11 mouse cellular contexts compared by ENCODE assay signal in the genomic region with DNA sequence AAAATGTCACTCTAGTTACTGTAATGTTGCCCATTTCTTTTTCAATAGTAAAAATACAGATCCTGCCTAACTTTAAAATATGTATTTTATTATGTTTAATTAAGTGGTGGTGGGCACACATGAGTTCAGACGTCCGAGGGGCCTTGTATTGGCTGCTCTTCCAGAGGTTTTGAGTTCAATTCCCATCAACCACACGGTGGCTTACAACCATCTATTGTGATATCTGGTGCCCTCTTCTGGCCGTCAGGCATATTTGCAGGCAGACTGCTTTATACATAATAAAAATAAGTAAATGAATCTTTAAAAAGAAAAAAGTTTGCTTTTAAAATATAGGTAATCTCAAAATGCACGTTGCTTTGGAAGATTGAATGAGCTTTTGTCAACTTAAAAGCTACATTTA. TPM values are rescaled to one million over a fixed set of nuclear protein-coding genes. Genes with fewer than 3 reads are reported as not detected.
A peak's percentile ranks its signal among the peaks of the same experiment; 100 is the strongest.
DNase-seq lines count a peak whose midpoint lies in the region; TF ChIP-seq lines count a peak whose summit lies in the region.
"Had no signal": no experiment of that assay in that cellular context is flagged by ENCODE, and none has a peak within 500 bp of the region (broad histone marks: within the 10 kb centered on the region; RNA-seq: fewer than 3 reads in every experiment).

No protein-coding gene starts in this region.

- no peaks in the 10 kb centered on the region for H3K27me3 ChIP-seq in heart, adult 2 months (ENCODE audit: control insufficient read depth, insufficient read depth, low read length)
- no peaks in the 10 kb centered on the region for H3K27me3 ChIP-seq in thymus, adult 2 months (ENCODE audit: control insufficient read depth, insufficient read depth, low read length)
- H3K27me3 ChIP-seq in splenic B cell, adult 2 months (ENCODE audit: control insufficient read depth, insufficient read depth, low read length, poor library complexity, severe bottlenecking), result no peaks in the 10 kb centered on the region
- H3K27me3 ChIP-seq: heart, embryonic 15.5 days had no signal

- no peak overlapping the region for H3K4me3 ChIP-seq in heart, adult 2 months
- H3K4me3 ChIP-seq in thymus, adult 2 months (ENCODE audit: control insufficient read depth, insufficient read depth, low read length), result no peak overlapping the region
- H3K4me3 ChIP-seq: heart, embryonic 15.5 days; megakaryocyte, embryonic 14.5 days had no signal

- no peak overlapping the region for H3K9ac ChIP-seq in heart, adult 2 months (ENCODE audit: low read depth, low read length)
- H3K9ac ChIP-seq: heart, embryonic 15.5 days had no signal

- DNase-seq in heart, adult 2 months, result no peak
- DNase-seq in heart, postnatal 4 days, result no peak
- peak; percentile 19 for DNase-seq in thymus, adult 2 months
- DNase-seq in thymus, adult 18-20 months, result no peak
- no peak for DNase-seq in brain, embryonic 14.5 days (ENCODE audit: low read depth)
- DNase-seq in splenic B cell, adult 2 months (ENCODE audit: low read depth, low spot score), result peak; percentile 60
- DNase-seq in urinary bladder, postnatal 36 days (ENCODE audit: low spot score in 2 of 2), result no peak
- no peak for DNase-seq in left cerebral cortex, adult 8-10 months (ENCODE audit: low spot score in 2 of 2)
- DNase-seq: cerebellum, adult 9-10 months had no signal

- H3K4me1 ChIP-seq in heart, adult 2 months (ENCODE audit: control insufficient read depth, insufficient read depth, low read length), result no peaks in the 10 kb centered on the region
- H3K4me1 ChIP-seq in thymus, adult 2 months (replicated peaks; ENCODE audit: control insufficient read depth, insufficient read depth, low read length), result peaks cover 2% of the 10 kb centered on the region; the same call in 1 of the 2 replicates
- H3K4me1 ChIP-seq: heart, embryonic 15.5 days had no signal

- H3K27ac ChIP-seq in heart, adult 2 months, result no peak overlapping the region
- H3K27ac ChIP-seq in thymus, adult 2 months (ENCODE audit: control insufficient read depth, insufficient read depth, low read length), result no peak overlapping the region
- H3K27ac ChIP-seq: heart, embryonic 15.5 days had no signal

- no peaks in the 10 kb centered on the region for H3K79me2 ChIP-seq in heart, adult 2 months (replicated peaks; ENCODE audit: control insufficient read depth, insufficient read depth, low read length)

- TF ChIP-seq EP300 in heart, adult 2 months (IDR thresholded peaks at IDR 0.05; ENCODE audit: insufficient read depth, low read depth, low read length), result no peak

- no peak for TF ChIP-seq POLR2A in heart, adult 2 months (IDR thresholded peaks at IDR 0.05; ENCODE audit: insufficient read depth, low read depth, low read length)
- no peak for TF ChIP-seq POLR2A in thymus, adult 2 months (IDR thresholded peaks at IDR 0.05; ENCODE audit: control insufficient read depth, extremely low read depth, insufficient read depth, low read length, poor library complexity)
- TF ChIP-seq POLR2A in brain, embryonic 14.5 days (IDR thresholded peaks at IDR 0.05; ENCODE audit: borderline replicate concordance, extremely low read depth, insufficient read depth, insufficient read length, poor library complexity, severe bottlenecking), result no peak

- peak; percentile 78 for TF ChIP-seq CTCF in heart, adult 2 months (IDR thresholded peaks at IDR 0.05)
- TF ChIP-seq CTCF in thymus, adult 2 months (IDR thresholded peaks at IDR 0.05; ENCODE audit: borderline replicate concordance, control insufficient read depth, extremely low read depth, insufficient read depth, low read length, poor library complexity), result no peak
- peak; percentile 35; the same call in 1 of the 2 replicates for TF ChIP-seq CTCF in brain, embryonic 14.5 days (IDR thresholded peaks at IDR 0.05; ENCODE audit: borderline replicate concordance, extremely low read depth, insufficient read depth, insufficient read length)

- 59% methylated on average over 5 of the region's 5 CpGs for WGBS in heart, adult 2 months
- 61% methylated on average over 5 of the region's 5 CpGs for WGBS in thymus, adult 2 months

- intact Hi-C loops in heart, adult 2 months (cut with DNase I), result loop anchor here (10.0 kb wide), 1 partner anchor 185 kb away; no protein-coding TSS in a partner anchor

- H3K36me3 ChIP-seq in heart, adult 2 months (ENCODE audit: control insufficient read depth, insufficient read depth, low read length), result no peaks in the 10 kb centered on the region
- no peaks in the 10 kb centered on the region for H3K36me3 ChIP-seq in thymus, adult 2 months (ENCODE audit: control insufficient read depth, insufficient read depth, low read length)
- no peaks in the 10 kb centered on the region for H3K36me3 ChIP-seq in splenic B cell, adult 2 months (ENCODE audit: control insufficient read depth, insufficient read depth, low read length, poor library complexity, severe bottlenecking)
- H3K36me3 ChIP-seq: heart, embryonic 15.5 days had no signal

RNA-seq across cellular contexts. Expression of gene Mpzl1, which starts 55.0 kb away (rescaled TPM):
- 10 to 100 TPM; 15.1 to 19.7 TPM for total RNA-seq in heart, adult 2 months (2021)
- 18.3 and 25.6 TPM in 2 replicates for polyA plus RNA-seq in heart, adult 2 months (2012; rRNA removed)
- 10 to 100 TPM; 65.0 to 65.2 TPM for total RNA-seq in heart, postnatal 4 days (2021)
- 4.6 and 5.9 TPM in 2 replicates for polyA plus RNA-seq in thymus, adult 2 months (2012; rRNA removed)
- 142 and 156 TPM in 2 replicates for polyA plus RNA-seq in brain, embryonic 14.5 days (2012; rRNA removed)
- total RNA-seq in left cerebral cortex, adult 8-10 months (2022), result 10 to 100 TPM; 25.9 to 34.9 (median 28.8) TPM

Comparison
In these comparisons a context has a peak if more than half of its experiments do, and no peak if none do; other contexts are left out.
1. DNase-seq: peak in thymus, adult 2 months (single experiment) and splenic B cell, adult 2 months (single experiment); none in heart, adult 2 months (0 of 2), heart, postnatal 4 days (single experiment), thymus, adult 18-20 months (0 of 2), brain, embryonic 14.5 days (single experiment), urinary bladder, postnatal 36 days (0 of 2) and left cerebral cortex, adult 8-10 months (0 of 2).